Mouse (Mus musculus): Measurements from ENCODE around the gene Ank3. TPM values are rescaled to one million over a fixed set of nuclear protein-coding genes. Genes with fewer than 3 reads are reported as not detected.
A peak's percentile ranks its signal among the peaks of the same experiment; 100 is the strongest.

Gene Ank3
- total and polyA plus RNA-seq, 2 experiments from 2014 or later: 56.7 to 267 TPM

- ATAC-seq: no peak
- Histone ChIP-seq H3K9ac (no peak overlapping the region), H3K27ac (ENCODE audit: low read depth, low read length) (no peak overlapping the region), H3K27me3 (ENCODE audit: insufficient read depth, low read length) (no peaks in the 10 kb centered on the region), H3K4me2 (ENCODE audit: low read depth) (no peak overlapping the region), H3K9me3 (ENCODE audit: low read length) (no peaks in the 10 kb centered on the region), H3K36me3 (ENCODE audit: insufficient read depth) (0 out of 2 replicates have a peak, but pooled peaks cover 5% of the 10 kb centered on the region), H3K4me3 (ENCODE audit: low read depth, low read length) (no peak overlapping the region), H3K4me1 (ENCODE audit: insufficient read depth) (peaks cover 11% of the 10 kb centered on the region)
- DNase-seq: no peak
- WGBS: 67% methylated on average over 8 of the region's 8 CpGs
- no peak for TF ChIP-seq CTCF (IDR thresholded peaks at IDR 0.05; ENCODE audit: low read depth)
Measured at GRCm38 (mm10) chr10:69862829-69863228, 464.3 kb downstream of the Ank3 start.

GRCm38 (mm10) chr10:69870348-69870747 lies 471.8 kb downstream of the Ank3 start:
- peak; percentile 74 for TF ChIP-seq CTCF (IDR thresholded peaks at IDR 0.05; ENCODE audit: low read depth)
- peak; percentile 77 for ATAC-seq
- Histone ChIP-seq H3K27ac (ENCODE audit: low read depth, low read length) (no peak overlapping the region), H3K9ac (no peak overlapping the region), H3K9me3 (ENCODE audit: low read length) (no peaks in the 10 kb centered on the region), H3K36me3 (ENCODE audit: insufficient read depth) (peaks cover 29% of the 10 kb centered on the region), H3K4me3 (ENCODE audit: low read depth, low read length) (no peak overlapping the region), H3K4me1 (ENCODE audit: insufficient read depth) (no peaks in the 10 kb centered on the region), H3K4me2 (ENCODE audit: low read depth) (no peak overlapping the region), H3K27me3 (ENCODE audit: insufficient read depth, low read length) (no peaks in the 10 kb centered on the region)
- DNase-seq: peak; percentile 72
- WGBS: 8% methylated on average over 5 of the region's 5 CpGs

DNA sequence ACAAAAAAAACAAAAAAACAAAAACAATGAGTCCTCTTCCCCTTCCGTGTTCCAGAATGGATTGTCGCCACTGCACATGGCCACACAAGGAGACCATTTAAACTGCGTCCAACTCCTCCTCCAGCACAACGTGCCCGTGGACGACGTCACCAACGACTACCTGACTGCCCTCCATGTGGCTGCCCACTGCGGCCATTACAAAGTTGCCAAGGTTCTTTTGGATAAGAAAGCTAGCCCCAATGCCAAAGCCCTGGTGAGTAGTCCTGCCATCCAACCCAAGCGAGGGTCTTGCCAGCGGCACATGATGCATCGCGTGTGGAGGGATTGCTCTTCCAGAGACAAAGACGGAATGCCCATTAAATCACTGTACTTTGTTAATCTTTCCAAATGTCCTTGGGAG lies 472.4 kb downstream of the Ank3 start:
- TF ChIP-seq CTCF (IDR thresholded peaks at IDR 0.05; ENCODE audit: low read depth): no peak
- Histone ChIP-seq H3K36me3 (ENCODE audit: insufficient read depth) (peaks cover 33% of the 10 kb centered on the region), H3K9me3 (ENCODE audit: low read length) (no peaks in the 10 kb centered on the region), H3K9ac (no peak overlapping the region), H3K4me2 (ENCODE audit: low read depth) (no peak overlapping the region), H3K27ac (ENCODE audit: low read depth, low read length) (no peak overlapping the region), H3K4me1 (ENCODE audit: insufficient read depth) (no peaks in the 10 kb centered on the region), H3K27me3 (ENCODE audit: insufficient read depth, low read length) (no peaks in the 10 kb centered on the region), H3K4me3 (ENCODE audit: low read depth, low read length) (no peak overlapping the region)
- ATAC-seq: peak; percentile 45; the same call in 1 of the 2 replicates
- WGBS: 60% methylated on average over 14 of the region's 14 CpGs
- no peak for DNase-seq

GRCm38 (mm10) chr10:69872182-69872741 lies 473.7 kb downstream of the Ank3 start:
- Histone ChIP-seq H3K4me1 (ENCODE audit: insufficient read depth) (no peaks in the 10 kb centered on the region), H3K27me3 (ENCODE audit: insufficient read depth, low read length) (no peaks in the 10 kb centered on the region), H3K27ac (ENCODE audit: low read depth, low read length) (no peak overlapping the region), H3K36me3 (ENCODE audit: insufficient read depth) (peaks cover 33% of the 10 kb centered on the region), H3K9me3 (ENCODE audit: low read length) (no peaks in the 10 kb centered on the region), H3K9ac (no peak overlapping the region), H3K4me3 (ENCODE audit: low read depth, low read length) (no peak overlapping the region), H3K4me2 (ENCODE audit: low read depth) (no peak overlapping the region)
- WGBS: 31% methylated on average over 10 of the region's 10 CpGs
- no peak for DNase-seq
- no peak for TF ChIP-seq CTCF (IDR thresholded peaks at IDR 0.05; ENCODE audit: low read depth)
- no peak for ATAC-seq

GRCm38 (mm10) chr10:69872892-69873291 lies 474.3 kb downstream of the Ank3 start:
- peaks cover 28% of the 10 kb centered on the region for H3K36me3 ChIP-seq (ENCODE audit: insufficient read depth)
- no peak overlapping the region for H3K27ac ChIP-seq (ENCODE audit: low read depth, low read length)
- ATAC-seq: no peak
- no peak overlapping the region for H3K4me3 ChIP-seq (ENCODE audit: low read depth, low read length)
- TF ChIP-seq CTCF (IDR thresholded peaks at IDR 0.05; ENCODE audit: low read depth): no peak
- DNase-seq: no peak
- WGBS: 79% methylated on average over 5 of the region's 5 CpGs
- H3K27me3 ChIP-seq (ENCODE audit: insufficient read depth, low read length): no peaks in the 10 kb centered on the region
- no peaks in the 10 kb centered on the region for H3K9me3 ChIP-seq (ENCODE audit: low read length)
- no peaks in the 10 kb centered on the region for H3K4me1 ChIP-seq (ENCODE audit: insufficient read depth)
- H3K4me2 ChIP-seq (ENCODE audit: low read depth): no peak overlapping the region
- H3K9ac ChIP-seq: no peak overlapping the region

GRCm38 (mm10) chr10:69874806-69875205 lies 476.2 kb downstream of the Ank3 start:
- DNase-seq (no peak), ATAC-seq (no peak)
- peaks cover 31% of the 10 kb centered on the region for H3K36me3 ChIP-seq (ENCODE audit: insufficient read depth)
- WGBS: 66% methylated on average over 14 of the region's 14 CpGs
- H3K27me3 ChIP-seq (ENCODE audit: insufficient read depth, low read length): no peaks in the 10 kb centered on the region
- H3K4me3 ChIP-seq (ENCODE audit: low read depth, low read length): no peak overlapping the region
- no peak for TF ChIP-seq CTCF (IDR thresholded peaks at IDR 0.05; ENCODE audit: low read depth)
- H3K9me3 ChIP-seq (ENCODE audit: low read length): no peaks in the 10 kb centered on the region
- H3K27ac ChIP-seq (ENCODE audit: low read depth, low read length): no peak overlapping the region
- no peak overlapping the region for H3K4me2 ChIP-seq (ENCODE audit: low read depth)
- no peaks in the 10 kb centered on the region for H3K4me1 ChIP-seq (ENCODE audit: insufficient read depth)
- H3K9ac ChIP-seq: no peak overlapping the region

DNA sequence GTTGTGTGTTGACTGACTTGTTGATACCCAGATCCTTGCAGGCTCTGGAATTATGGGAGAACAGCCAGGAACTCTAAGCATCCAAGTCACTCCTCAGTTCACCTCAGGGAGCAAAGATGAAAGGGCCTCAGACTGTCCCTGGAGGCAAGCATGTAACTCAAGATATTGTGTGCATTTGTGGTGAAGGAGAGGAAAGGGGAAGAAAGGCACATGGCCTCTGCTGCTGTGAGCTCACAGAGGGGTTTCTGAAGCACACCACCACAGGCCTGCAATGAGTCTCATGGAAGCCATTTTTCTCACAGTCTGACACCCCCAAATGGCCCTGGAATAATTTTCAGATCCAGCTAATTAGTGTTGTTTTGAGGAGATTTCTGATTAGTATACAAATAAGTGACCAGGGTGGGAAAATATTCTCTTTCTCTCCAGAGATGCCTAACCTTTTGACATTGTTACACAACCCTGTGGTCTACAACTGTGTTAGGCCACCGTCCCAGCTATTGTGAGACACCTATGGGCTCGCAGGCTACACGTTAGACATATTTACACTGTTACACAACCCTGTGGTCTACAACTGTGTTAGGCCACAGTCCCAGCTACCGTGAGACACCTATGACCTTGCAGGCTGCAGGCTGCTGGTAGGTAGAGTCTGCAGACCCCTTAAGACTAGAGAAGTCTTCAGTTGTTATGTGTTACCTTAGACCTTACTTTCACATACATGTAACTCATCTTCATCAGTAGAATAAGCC lies 485.5 kb downstream of the Ank3 start:
- H3K9me3 ChIP-seq (ENCODE audit: low read length): no peaks in the 10 kb centered on the region
- ATAC-seq (no peak), DNase-seq (no peak)
- no peaks in the 10 kb centered on the region for H3K4me1 ChIP-seq (ENCODE audit: insufficient read depth)
- H3K27ac ChIP-seq (ENCODE audit: low read depth, low read length): no peak overlapping the region
- 97% methylated on average over 4 of the region's 4 CpGs for WGBS
- H3K27me3 ChIP-seq (ENCODE audit: insufficient read depth, low read length): no peaks in the 10 kb centered on the region
- H3K36me3 ChIP-seq (ENCODE audit: insufficient read depth): peaks cover 44% of the 10 kb centered on the region
- H3K9ac ChIP-seq: no peak overlapping the region
- H3K4me2 ChIP-seq (ENCODE audit: low read depth): no peak overlapping the region
- TF ChIP-seq CTCF (IDR thresholded peaks at IDR 0.05; ENCODE audit: low read depth): no peak
- H3K4me3 ChIP-seq (ENCODE audit: low read depth, low read length): no peak overlapping the region

All from forebrain, postnatal 0 days (tissue).